Mouse (Mus musculus): ENCODE data around the gene Larp7.

- TF ChIP-seq CTCF (IDR thresholded peaks at IDR 0.05; ENCODE audit: low read depth, low read length) (no peak), POLR2A (IDR thresholded peaks at IDR 0.05; ENCODE audit: insufficient read depth, low read length) (no peak)
These were observed 60.5 kb downstream of the Larp7 start for GRCm38 (mm10) chr3:127492663-127493062.
